Mouse (Mus musculus): ENCODE measurements around the gene H2-Ab1.
"Not testable (repeated sequence)": the region's sequence is repeated elsewhere in the genome, so short reads cannot be mapped to it uniquely, and the experiment has no call there.

The H2-Ab1 gene

GRCm38 (mm10) chr17:34309683-34310385 is 52.3 kb downstream of the H2-Ab1 start:
- peak; percentile 74 for DNase-seq (ENCODE audit: low spot score)

GRCm38 (mm10) chr17:34310526-34310925 is 53.0 kb downstream of the H2-Ab1 start:
- not testable (repeated sequence) for DNase-seq (ENCODE audit: low spot score)

GRCm38 (mm10) chr17:34312185-34312584 is 54.7 kb downstream of the H2-Ab1 start:
- no peak for DNase-seq (ENCODE audit: low spot score)

GRCm38 (mm10) chr17:34313393-34313792 is 55.9 kb downstream of the H2-Ab1 start:
- peak; percentile 79 for DNase-seq (ENCODE audit: low spot score)

GRCm38 (mm10) chr17:34314286-34314685 is 56.8 kb downstream of the H2-Ab1 start:
- DNase-seq (ENCODE audit: low spot score) = no peak

GRCm38 (mm10) chr17:34315512-34315911 is 58.0 kb downstream of the H2-Ab1 start:
- no peak for DNase-seq (ENCODE audit: low spot score)

- DNase-seq (ENCODE audit: low spot score) = no peak
Measured at GRCm38 (mm10) chr17:34316697-34317096, 59.2 kb downstream of the H2-Ab1 start.

- no peak for DNase-seq (ENCODE audit: low spot score)
Measured at GRCm38 (mm10) chr17:34317275-34317674, 59.8 kb downstream of the H2-Ab1 start.

Data from urinary bladder, postnatal 14 days (tissue).